Mouse (Mus musculus): ENCODE data around the gene Suclg2. TPM values are rescaled to one million over a fixed set of nuclear protein-coding genes. Genes with fewer than 3 reads are reported as not detected.

Suclg2 gene
- polyA plus RNA-seq, 1 experiment = 3.9 TPM

DNA sequence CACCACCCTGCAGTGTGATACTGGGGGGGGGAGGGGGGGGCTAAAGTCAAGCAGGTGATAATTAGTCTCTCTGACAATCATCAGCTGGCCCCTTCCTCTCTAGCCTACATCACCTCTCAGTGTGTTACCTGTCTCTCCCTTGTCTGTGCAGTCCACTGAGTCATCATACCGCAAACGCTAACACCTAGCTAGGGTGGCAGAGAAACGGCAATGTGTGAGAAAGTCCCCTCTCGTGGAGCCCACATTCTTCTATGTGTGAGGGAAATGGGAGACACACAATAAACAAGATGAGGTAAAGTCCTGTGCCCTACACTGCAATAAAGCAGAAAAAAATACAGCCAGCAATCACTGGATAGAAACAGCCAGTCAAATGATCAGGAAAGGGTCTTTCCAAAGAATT lies 6.5 kb downstream of the Suclg2 start:
- H3K27ac ChIP-seq (ENCODE audit: insufficient read depth, low read length) = no peak overlapping the region
- DNase-seq (ENCODE audit: low read depth in 1 of 2, low spot score in 2 of 2) = no peak
- H3K27me3 ChIP-seq (ENCODE audit: control insufficient read depth, insufficient read depth, low read length) = no peaks in the 10 kb centered on the region
- no peaks in the 10 kb centered on the region for H3K36me3 ChIP-seq (ENCODE audit: control insufficient read depth, insufficient read depth, low read length)
- 89% methylated on average over 4 of the region's 4 CpGs for WGBS
- TF ChIP-seq CTCF (IDR thresholded peaks at IDR 0.05; ENCODE audit: extremely low read depth, insufficient read depth, insufficient read length, insufficient replicate concordance) (no peak), POLR2A (IDR thresholded peaks at IDR 0.05; ENCODE audit: low read depth, low read length) (no peak)
- no peak overlapping the region for H3K4me3 ChIP-seq (ENCODE audit: extremely low read depth, insufficient read depth, insufficient read length)
- H3K4me1 ChIP-seq (ENCODE audit: control insufficient read depth, insufficient read depth, insufficient read length) = no peaks in the 10 kb centered on the region

DNA sequence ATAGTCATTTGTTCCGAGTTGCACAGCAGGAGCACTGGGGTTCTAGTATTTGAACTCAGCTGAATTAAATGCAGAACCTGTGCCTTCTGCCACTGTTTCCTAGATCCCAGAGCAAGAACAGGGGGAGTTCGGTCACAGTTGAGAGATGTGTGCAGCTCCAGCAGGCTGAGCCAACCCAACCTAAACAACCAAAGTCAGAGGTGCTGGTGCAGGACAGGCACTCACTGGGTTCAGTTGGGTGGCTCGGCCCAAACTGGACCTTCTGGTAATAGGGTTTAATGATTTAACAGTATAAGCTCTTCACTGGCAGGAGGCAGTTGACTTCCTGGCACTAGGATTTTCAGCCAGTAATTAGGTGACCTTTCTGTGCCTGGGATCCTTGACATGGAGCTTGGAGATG lies 6.9 kb downstream of the Suclg2 start:
- H3K27me3 ChIP-seq (ENCODE audit: control insufficient read depth, insufficient read depth, low read length) = no peaks in the 10 kb centered on the region
- H3K36me3 ChIP-seq (ENCODE audit: control insufficient read depth, insufficient read depth, low read length) = no peaks in the 10 kb centered on the region
- no peak overlapping the region for H3K27ac ChIP-seq (ENCODE audit: insufficient read depth, low read length)
- no peak for TF ChIP-seq POLR2A (IDR thresholded peaks at IDR 0.05; ENCODE audit: low read depth, low read length)
- no peak for TF ChIP-seq CTCF (IDR thresholded peaks at IDR 0.05; ENCODE audit: extremely low read depth, insufficient read depth, insufficient read length, insufficient replicate concordance)
- H3K4me3 ChIP-seq (ENCODE audit: extremely low read depth, insufficient read depth, insufficient read length) = no peak overlapping the region
- WGBS = 88% methylated on average over 3 of the region's 3 CpGs
- no peak for DNase-seq (ENCODE audit: low read depth in 1 of 2, low spot score in 2 of 2)
- H3K4me1 ChIP-seq (ENCODE audit: control insufficient read depth, insufficient read depth, insufficient read length) = no peaks in the 10 kb centered on the region

DNA sequence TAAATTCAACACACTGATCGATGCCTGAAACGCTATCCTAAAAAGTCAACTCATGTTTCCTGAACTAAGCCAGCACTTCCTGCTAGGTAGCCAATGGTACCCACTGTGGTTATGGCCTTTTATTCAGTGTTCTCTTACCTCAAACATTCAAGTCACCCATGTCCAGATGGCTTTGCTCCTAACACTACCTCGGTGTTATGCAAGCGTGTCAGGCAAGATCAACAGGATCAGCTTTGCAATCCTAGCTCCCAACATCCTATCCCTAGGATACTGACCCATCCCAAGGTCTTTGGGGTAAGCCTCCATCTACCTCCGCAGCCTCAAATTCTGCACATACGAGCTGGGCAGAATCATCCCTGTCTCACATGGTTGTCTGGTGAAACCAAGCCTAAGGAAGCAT lies 7.7 kb downstream of the Suclg2 start:
- H3K27ac ChIP-seq (ENCODE audit: insufficient read depth, low read length) = no peak overlapping the region

DNA sequence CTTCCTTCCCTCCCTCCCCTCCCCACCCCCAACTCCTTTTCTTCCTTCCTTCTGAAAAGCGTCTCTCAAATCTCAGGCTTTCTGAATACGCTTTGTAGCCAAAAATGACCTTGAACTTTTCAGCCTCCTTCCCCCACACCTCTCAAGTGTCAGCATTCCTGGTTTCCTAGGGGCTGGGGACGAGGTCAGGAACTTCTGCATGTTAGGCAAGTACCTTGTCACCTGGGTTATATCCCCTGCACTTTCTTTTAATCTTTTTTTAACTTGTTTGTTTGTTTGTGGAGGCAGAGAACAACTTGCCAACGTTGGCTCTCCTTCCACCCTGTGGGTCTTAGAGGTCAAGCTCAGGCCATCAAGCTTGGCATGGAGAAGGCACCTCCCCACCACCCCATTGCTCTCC lies 9.1 kb downstream of the Suclg2 start:
- no peak for TF ChIP-seq CTCF (IDR thresholded peaks at IDR 0.05; ENCODE audit: extremely low read depth, insufficient read depth, insufficient read length, insufficient replicate concordance)
- no peak for TF ChIP-seq POLR2A (IDR thresholded peaks at IDR 0.05; ENCODE audit: low read depth, low read length)
- DNase-seq (ENCODE audit: low read depth in 1 of 2, low spot score in 2 of 2) = no peak
- H3K36me3 ChIP-seq (ENCODE audit: control insufficient read depth, insufficient read depth, low read length) = no peaks in the 10 kb centered on the region
- no peaks in the 10 kb centered on the region for H3K27me3 ChIP-seq (ENCODE audit: control insufficient read depth, insufficient read depth, low read length)
- 87% methylated on average over 4 of the region's 4 CpGs for WGBS
- H3K4me3 ChIP-seq (ENCODE audit: extremely low read depth, insufficient read depth, insufficient read length) = no peak overlapping the region
- no peaks in the 10 kb centered on the region for H3K4me1 ChIP-seq (ENCODE audit: control insufficient read depth, insufficient read depth, insufficient read length)
- H3K27ac ChIP-seq (ENCODE audit: insufficient read depth, low read length) = no peak overlapping the region

More for the DNA sequence above, 7.7 kb downstream of the Suclg2 start:
- Histone ChIP-seq H3K27me3 (ENCODE audit: control insufficient read depth, insufficient read depth, low read length) (no peaks in the 10 kb centered on the region), H3K36me3 (ENCODE audit: control insufficient read depth, insufficient read depth, low read length) (no peaks in the 10 kb centered on the region), H3K4me3 (ENCODE audit: extremely low read depth, insufficient read depth, insufficient read length) (no peak overlapping the region), H3K4me1 (ENCODE audit: control insufficient read depth, insufficient read depth, insufficient read length) (no peaks in the 10 kb centered on the region)
- DNase-seq (ENCODE audit: low read depth in 1 of 2, low spot score in 2 of 2) = no peak
- TF ChIP-seq CTCF (IDR thresholded peaks at IDR 0.05; ENCODE audit: extremely low read depth, insufficient read depth, insufficient read length, insufficient replicate concordance) (no peak), POLR2A (IDR thresholded peaks at IDR 0.05; ENCODE audit: low read depth, low read length) (no peak)
- 84% methylated on average over 6 of the region's 6 CpGs for WGBS

DNA sequence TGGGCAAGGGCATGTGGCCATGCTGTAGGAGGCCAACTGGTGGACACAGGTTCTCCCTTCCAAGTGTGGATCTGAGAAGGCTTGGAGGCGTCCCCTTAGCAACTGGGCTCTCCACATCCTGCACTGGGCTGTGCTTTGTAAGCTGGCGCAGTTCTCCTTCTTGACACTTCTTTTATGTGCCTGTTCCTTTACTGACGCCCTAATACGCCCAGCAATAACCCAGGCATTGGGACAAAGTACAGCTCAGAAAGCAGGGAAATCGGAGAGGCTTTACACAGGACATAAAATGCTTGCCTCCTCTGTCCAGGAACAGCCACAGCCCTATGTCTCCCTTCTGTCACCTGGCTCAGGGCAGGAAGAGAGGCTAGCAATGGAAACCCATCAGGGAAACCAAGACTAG lies 9.5 kb downstream of the Suclg2 start:
- Histone ChIP-seq H3K27me3 (ENCODE audit: control insufficient read depth, insufficient read depth, low read length) (no peaks in the 10 kb centered on the region), H3K4me3 (ENCODE audit: extremely low read depth, insufficient read depth, insufficient read length) (no peak overlapping the region), H3K27ac (ENCODE audit: insufficient read depth, low read length) (no peak overlapping the region), H3K36me3 (ENCODE audit: control insufficient read depth, insufficient read depth, low read length) (no peaks in the 10 kb centered on the region), H3K4me1 (ENCODE audit: control insufficient read depth, insufficient read depth, insufficient read length) (no peaks in the 10 kb centered on the region)
- no peak for DNase-seq (ENCODE audit: low read depth in 1 of 2, low spot score in 2 of 2)
- no peak for TF ChIP-seq CTCF (IDR thresholded peaks at IDR 0.05; ENCODE audit: extremely low read depth, insufficient read depth, insufficient read length, insufficient replicate concordance)
- TF ChIP-seq POLR2A (IDR thresholded peaks at IDR 0.05; ENCODE audit: low read depth, low read length) = no peak
- 94% methylated on average over 5 of the region's 5 CpGs for whole genome bisulfite sequencing

DNA sequence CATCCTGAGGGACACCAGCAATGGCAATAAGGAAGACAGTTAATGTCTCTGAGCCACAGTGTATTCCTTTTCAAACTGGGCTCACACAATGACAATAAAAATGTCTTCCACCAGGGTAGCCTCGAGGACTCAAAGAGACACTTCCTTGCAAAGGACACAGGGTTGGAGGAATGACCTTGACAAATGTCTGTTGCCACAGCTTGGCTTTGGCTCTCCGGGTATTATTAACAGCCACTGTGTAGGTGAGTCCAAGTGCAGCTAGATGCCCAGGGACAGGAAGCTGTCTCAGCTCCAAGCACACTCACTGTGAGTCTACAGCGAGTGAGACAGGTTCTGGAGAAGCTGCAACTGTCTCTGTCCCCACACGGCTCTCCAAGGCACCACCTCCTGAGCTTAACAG lies 14.0 kb downstream of the Suclg2 start:
- no peaks in the 10 kb centered on the region for H3K4me1 ChIP-seq (ENCODE audit: control insufficient read depth, insufficient read depth, insufficient read length)
- 79% methylated on average over 4 of the region's 4 CpGs for WGBS
- H3K4me3 ChIP-seq (ENCODE audit: extremely low read depth, insufficient read depth, insufficient read length) = no peak overlapping the region
- no peaks in the 10 kb centered on the region for H3K36me3 ChIP-seq (ENCODE audit: control insufficient read depth, insufficient read depth, low read length)
- no peak overlapping the region for H3K27ac ChIP-seq (ENCODE audit: insufficient read depth, low read length)
- no peak for DNase-seq (ENCODE audit: low read depth in 1 of 2, low spot score in 2 of 2)
- no peaks in the 10 kb centered on the region for H3K27me3 ChIP-seq (ENCODE audit: control insufficient read depth, insufficient read depth, low read length)
- TF ChIP-seq POLR2A (IDR thresholded peaks at IDR 0.05; ENCODE audit: low read depth, low read length) = no peak
- no peak for TF ChIP-seq CTCF (IDR thresholded peaks at IDR 0.05; ENCODE audit: extremely low read depth, insufficient read depth, insufficient read length, insufficient replicate concordance)

DNA sequence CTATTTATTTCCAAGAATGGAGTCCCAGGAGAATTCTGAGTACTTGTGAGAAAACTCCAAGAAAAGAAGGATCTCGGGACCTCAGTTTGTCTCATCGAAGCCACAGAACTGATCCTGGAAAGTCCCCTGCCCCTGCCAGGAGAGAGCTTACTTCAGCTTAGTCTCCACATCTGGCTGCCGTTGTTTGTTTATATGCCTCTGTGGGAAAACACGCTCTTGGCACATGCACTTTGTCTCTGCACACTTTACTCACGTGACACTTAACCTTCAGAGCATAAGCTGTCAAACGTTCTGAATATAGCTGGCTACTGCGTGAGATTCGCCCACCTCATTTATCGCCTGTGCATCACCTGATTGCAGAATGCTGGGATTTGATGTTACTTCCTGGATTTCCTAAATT lies 16.4 kb downstream of the Suclg2 start:
- H3K36me3 ChIP-seq (ENCODE audit: control insufficient read depth, insufficient read depth, low read length) = no peaks in the 10 kb centered on the region
- H3K4me1 ChIP-seq (ENCODE audit: control insufficient read depth, insufficient read depth, insufficient read length) = no peaks in the 10 kb centered on the region
- WGBS = 86% methylated on average over 9 of the region's 9 CpGs
- no peak for DNase-seq (ENCODE audit: low read depth in 1 of 2, low spot score in 2 of 2)
- no peak overlapping the region for H3K27ac ChIP-seq (ENCODE audit: insufficient read depth, low read length)
- TF ChIP-seq CTCF (IDR thresholded peaks at IDR 0.05; ENCODE audit: extremely low read depth, insufficient read depth, insufficient read length, insufficient replicate concordance) (no peak), POLR2A (IDR thresholded peaks at IDR 0.05; ENCODE audit: low read depth, low read length) (no peak)
- no peaks in the 10 kb centered on the region for H3K27me3 ChIP-seq (ENCODE audit: control insufficient read depth, insufficient read depth, low read length)
- no peak overlapping the region for H3K4me3 ChIP-seq (ENCODE audit: extremely low read depth, insufficient read depth, insufficient read length)

Measured in spleen, adult 2 months (tissue).